Mouse (Mus musculus): ENCODE results near the gene Plcxd3. TPM values are rescaled to one million over a fixed set of nuclear protein-coding genes. Genes with fewer than 3 reads are reported as not detected.

Plcxd3 gene
- 0.01 TPM in 1 of 2 replicates, not detected in the other for polyA plus RNA-seq (2012; rRNA removed)

GRCm38 (mm10) chr15:4375423-4376220 lies at the start of gene Plcxd3:
Plcxd3 (plus strand) TSS chr15:4375491.

